Mouse (Mus musculus) kidney, postnatal 0 days (tissue): ENCODE measurements around the gene Pcnx. TPM values are rescaled to one million over a fixed set of nuclear protein-coding genes. Genes with fewer than 3 reads are reported as not detected.
A peak's percentile ranks its signal among the peaks of the same experiment; 100 is the strongest.

ENCODE experiments used
- ATAC-seq: fragments of 200-750 bp; cut with Nextera tagmentation; replicated peaks from 2 replicates; pipeline ENCODE4 v1.8.0; 2017; ENCODE audit warnings: low read depth, moderate number of reproducible peaks, moderate TSS enrichment, moderate library complexity; ENCODE audit not compliant: low FRiP score
- DNase-seq: peaks from one replicate; pipeline ENCODE4 v3.0.0-alpha.2; 2016; ENCODE audit warnings: low spot score
- H3K27ac ChIP-seq: fragments of 300-500 bp; sonication (generic); 2 replicates; pipeline ENCODE4 v1.5.1; 2014; ENCODE audit warnings: mild to moderate bottlenecking
- H3K27me3 ChIP-seq: fragments of 300-500 bp; sonication (generic); 2 replicates; pipeline ENCODE4 v1.6.1; 2014; ENCODE audit warnings: low read length, mixed read lengths; ENCODE audit not compliant: insufficient read depth
- H3K36me3 ChIP-seq: fragments of 300-500 bp; sonication (generic); 2 replicates; pipeline ENCODE4 v1.6.1; 2014; ENCODE audit warnings: low read length, mixed read lengths; ENCODE audit not compliant: insufficient read depth
- H3K4me1 ChIP-seq: fragments of 300-500 bp; sonication (generic); replicated peaks from 2 replicates; pipeline ENCODE4 v1.6.1; 2014; ENCODE audit warnings: antibody characterized with exemption, low read length, mixed read lengths; ENCODE audit not compliant: insufficient read depth
- H3K4me2 ChIP-seq: fragments of 300-500 bp; sonication (generic); 2 replicates; pipeline ENCODE4 v1.6.1; 2014; ENCODE audit warnings: mild to moderate bottlenecking, low read length, moderate library complexity, mixed read lengths
- H3K4me3 ChIP-seq: fragments of 300-500 bp; sonication (generic); replicated peaks from 2 replicates; pipeline ENCODE4 v1.5.1; 2014; ENCODE audit warnings: low read depth, low read length
- H3K9ac ChIP-seq: fragments of 300-500 bp; sonication (generic); 2 replicates; pipeline ENCODE4 v1.6.1; 2014; ENCODE audit warnings: low read depth, low read length
- H3K9me3 ChIP-seq: fragments of 300-500 bp; sonication (generic); replicated peaks from 2 replicates; pipeline ENCODE4 v1.6.1; 2016; ENCODE audit warnings: low read length, inconsistent platforms, mixed read lengths
- CTCF ChIP-seq: IDR thresholded peaks from 2 replicates; pipeline ENCODE4 v1.5.1; 2016; ENCODE audit warnings: antibody characterized with exemption, low read depth, mild to moderate bottlenecking, moderate library complexity
- WGBS: fragments of 180-500 bp; shearing (Covaris S2); extraction: QIAGEN DNeasy Blood & Tissue Kit; methylation state at CpG from one replicate; pipeline ENCODE4 v1.1.7; 2014; 5-methylcytosine and 5-hydroxymethylcytosine counted together
- polyA plus RNA-seq: library from polyadenylated mRNA; unstranded; fragments of >200 nt; fragmentation: Nextera tagmentation; extraction: Ambion mirVana; gene quantifications from 2 replicates; pipeline ENCODE4 v1.2.1, GENCODE M21; 2015

Gene Pcnx
- polyA plus RNA-seq, 1 experiment from 2014 or later: 9.2 TPM

DNA sequence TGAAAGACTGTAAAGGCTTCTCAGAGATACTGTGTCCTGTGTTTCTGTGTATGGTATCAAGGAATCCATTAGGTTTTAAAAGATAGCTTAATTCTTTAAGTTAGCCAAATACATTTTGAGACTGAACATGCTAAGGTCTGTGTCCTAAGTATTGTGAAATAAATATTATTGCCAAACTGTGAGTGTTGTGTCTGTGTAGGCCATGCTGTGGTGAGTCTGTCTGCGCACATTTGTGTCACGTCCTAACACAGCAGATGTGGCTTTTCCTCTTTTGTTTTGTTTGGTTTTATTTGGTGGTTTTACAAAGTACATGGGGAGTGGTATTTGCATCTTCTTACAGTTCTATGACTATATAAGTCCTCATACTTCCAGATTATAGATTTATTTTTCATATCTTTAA lies 60.8 kb downstream of the Pcnx start:
- Histone ChIP-seq H3K9me3 (no peaks in the 10 kb centered on the region), H3K27me3 (no peaks in the 10 kb centered on the region), H3K27ac (no peak overlapping the region), H3K9ac (no peak overlapping the region), H3K36me3 (peaks cover 24% of the 10 kb centered on the region), H3K4me3 (no peak overlapping the region), H3K4me2 (no peak overlapping the region), H3K4me1 (no peaks in the 10 kb centered on the region)
- DNase-seq (no peak), ATAC-seq (no peak)
- TF ChIP-seq CTCF: no peak
- 88% methylated on average over 2 of the region's 2 CpGs for WGBS

- H3K9me3 ChIP-seq: no peaks in the 10 kb centered on the region
- no peak for TF ChIP-seq CTCF
- DNase-seq (no peak), ATAC-seq (no peak)
- H3K4me1 ChIP-seq: no peaks in the 10 kb centered on the region
- no peak overlapping the region for H3K4me3 ChIP-seq
- peaks cover 24% of the 10 kb centered on the region for H3K36me3 ChIP-seq
- 91% methylated on average over 4 of the region's 4 CpGs for WGBS
- H3K27me3 ChIP-seq: no peaks in the 10 kb centered on the region
- H3K9ac ChIP-seq: no peak overlapping the region
- H3K27ac ChIP-seq: no peak overlapping the region
- no peak overlapping the region for H3K4me2 ChIP-seq
Observed at GRCm38 (mm10) chr12:81921785-81922184, 62.0 kb downstream of the Pcnx start.

DNA sequence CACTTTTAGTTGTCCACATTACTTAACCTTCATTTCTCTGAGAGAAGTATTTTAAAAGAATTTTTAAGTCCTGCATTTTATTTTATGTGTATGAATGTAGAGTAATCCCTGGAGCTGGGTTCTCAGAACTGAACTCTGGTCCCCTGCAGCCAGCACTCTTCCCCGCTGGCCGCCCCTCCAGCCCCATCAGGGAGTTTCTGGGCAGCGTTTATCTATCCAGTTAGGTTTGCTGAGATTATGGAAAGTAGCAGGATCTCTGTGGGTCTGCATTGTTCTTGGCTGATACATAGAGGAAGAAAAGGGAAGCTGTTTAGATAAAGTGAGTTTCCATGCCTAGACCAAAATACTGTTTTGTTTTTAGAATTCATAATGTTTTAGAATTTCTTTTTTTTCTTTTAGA lies 63.0 kb downstream of the Pcnx start:
- Histone ChIP-seq H3K27me3 (no peaks in the 10 kb centered on the region), H3K36me3 (peaks cover 16% of the 10 kb centered on the region), H3K4me1 (no peaks in the 10 kb centered on the region), H3K4me2 (no peak overlapping the region), H3K4me3 (no peak overlapping the region), H3K27ac (no peak overlapping the region), H3K9me3 (no peaks in the 10 kb centered on the region), H3K9ac (no peak overlapping the region)
- WGBS: 83% methylated on average over 3 of the region's 3 CpGs
- no peak for DNase-seq
- ATAC-seq: no peak
- no peak for TF ChIP-seq CTCF

DNA sequence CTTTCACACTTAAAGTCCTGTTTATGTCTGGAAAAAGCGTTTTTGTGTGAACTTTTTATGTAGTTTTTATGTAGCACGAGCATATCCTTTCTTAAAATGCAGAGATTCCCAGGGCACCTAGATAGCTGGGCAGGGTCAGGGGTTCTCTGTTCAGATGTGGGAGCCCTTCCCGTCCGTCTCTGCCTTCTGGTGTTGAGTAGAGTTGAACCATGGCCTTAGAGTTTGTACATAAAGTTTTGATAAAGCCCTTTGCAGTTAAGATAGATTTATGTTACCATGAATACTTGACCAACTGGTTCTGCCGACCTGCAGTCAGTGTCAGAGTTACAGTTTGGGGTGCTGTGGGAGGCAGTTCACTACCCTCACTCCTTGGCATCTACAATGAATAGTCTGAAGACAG lies 67.3 kb downstream of the Pcnx start:
- WGBS: 76% methylated on average over 5 of the region's 5 CpGs

GRCm38 (mm10) chr12:81927643-81928381 lies 68.0 kb downstream of the Pcnx start:
- Histone ChIP-seq H3K9ac (no peak overlapping the region), H3K27me3 (no peaks in the 10 kb centered on the region), H3K36me3 (no peaks in the 10 kb centered on the region), H3K9me3 (no peaks in the 10 kb centered on the region), H3K4me2 (no peak overlapping the region), H3K4me3 (no peak overlapping the region), H3K27ac (no peak overlapping the region), H3K4me1 (no peaks in the 10 kb centered on the region)
- ATAC-seq: peak; percentile 49; the same call in 1 of the 2 replicates
- DNase-seq: no peak
- no peak for TF ChIP-seq CTCF
- WGBS: 66% methylated on average over 19 of the region's 19 CpGs

More for the DNA sequence above, 67.3 kb downstream of the Pcnx start:
- Histone ChIP-seq H3K4me3 (no peak overlapping the region), H3K4me1 (no peaks in the 10 kb centered on the region), H3K4me2 (no peak overlapping the region), H3K9ac (no peak overlapping the region), H3K27me3 (no peaks in the 10 kb centered on the region), H3K9me3 (no peaks in the 10 kb centered on the region), H3K36me3 (no peaks in the 10 kb centered on the region), H3K27ac (no peak overlapping the region)
- DNase-seq (no peak), ATAC-seq (no peak)
- TF ChIP-seq CTCF: no peak

GRCm38 (mm10) chr12:81928382-81928770 lies 68.6 kb downstream of the Pcnx start:
- WGBS: 75% methylated on average over 6 of the region's 6 CpGs
- Histone ChIP-seq H3K4me2 (no peak overlapping the region), H3K4me3 (no peak overlapping the region), H3K36me3 (peaks cover 3% of the 10 kb centered on the region; the same call in 1 of the 2 replicates), H3K27ac (no peak overlapping the region), H3K9ac (no peak overlapping the region), H3K27me3 (no peaks in the 10 kb centered on the region), H3K9me3 (no peaks in the 10 kb centered on the region), H3K4me1 (no peaks in the 10 kb centered on the region)
- DNase-seq (no peak), ATAC-seq (no peak)
- no peak for TF ChIP-seq CTCF
